Mouse (Mus musculus): ENCODE data around the gene Krt32.

Gene Krt32

DNA sequence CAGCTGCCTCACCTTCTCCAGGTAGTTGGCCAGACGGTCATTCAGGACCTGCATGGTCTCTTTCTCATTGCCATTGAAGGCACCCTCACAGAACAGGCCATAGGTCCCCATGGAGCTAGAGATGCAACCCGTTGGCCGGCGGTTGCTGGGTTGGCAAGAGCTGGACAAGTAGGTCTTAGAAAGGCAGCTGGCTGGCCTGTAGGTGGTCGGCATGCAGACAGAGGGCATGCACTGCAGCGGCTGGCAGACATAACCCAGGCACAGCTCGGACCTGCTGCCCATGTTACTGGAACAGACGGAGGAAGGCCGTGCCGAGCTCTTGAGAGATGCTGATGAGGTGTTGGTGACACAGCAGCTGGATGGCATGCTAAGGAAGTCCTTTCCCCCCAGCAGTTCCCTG is at the start of gene Krt32:
Gene Krt32, minus strand, starts transcription at position 366 of the 400 bp plus-strand sequence.
- DNase-seq (ENCODE audit: low spot score): no peak

DNA sequence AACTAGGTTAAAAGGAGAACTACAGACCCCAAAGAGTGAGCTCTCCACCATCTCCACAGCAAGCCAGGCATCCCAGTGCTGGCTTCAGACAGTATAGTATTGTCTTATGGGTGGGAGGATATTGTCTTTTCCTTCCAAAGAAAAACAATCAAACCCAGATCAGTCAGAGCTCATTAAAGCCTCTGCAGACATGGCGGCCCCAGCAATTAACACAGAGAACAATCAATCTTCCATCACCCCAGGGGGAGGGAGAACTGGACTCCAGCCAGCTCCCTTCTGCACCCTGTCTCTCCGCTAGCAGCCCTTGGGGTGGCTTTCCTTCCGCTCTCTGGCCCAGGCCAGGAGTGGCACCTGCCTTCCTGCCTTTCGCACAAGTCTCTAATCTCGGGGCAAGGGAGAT is 49.7 kb upstream of the Krt32 start:
- DNase-seq (ENCODE audit: low spot score): no peak

DNA sequence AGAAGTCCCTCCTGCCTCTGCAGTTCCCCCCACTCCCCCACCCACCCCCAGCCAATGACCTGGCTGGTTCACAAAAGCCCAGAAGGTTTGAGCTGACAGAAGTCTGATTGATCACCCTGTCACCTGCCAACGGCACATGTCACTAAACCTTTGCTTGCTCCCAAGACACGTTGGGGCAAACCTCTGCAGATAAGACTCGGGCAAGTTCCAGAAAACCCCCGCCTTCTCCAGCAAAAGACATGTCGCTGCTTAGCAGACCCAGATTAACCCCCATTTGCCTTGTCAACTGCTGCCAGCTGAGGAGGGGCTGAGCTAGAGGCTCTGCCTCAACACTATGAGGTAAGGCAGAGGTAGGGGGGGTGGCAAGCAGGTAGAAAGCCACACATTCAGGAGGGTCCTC is 48.5 kb upstream of the Krt32 start:
- DNase-seq (ENCODE audit: low spot score): no peak

DNA sequence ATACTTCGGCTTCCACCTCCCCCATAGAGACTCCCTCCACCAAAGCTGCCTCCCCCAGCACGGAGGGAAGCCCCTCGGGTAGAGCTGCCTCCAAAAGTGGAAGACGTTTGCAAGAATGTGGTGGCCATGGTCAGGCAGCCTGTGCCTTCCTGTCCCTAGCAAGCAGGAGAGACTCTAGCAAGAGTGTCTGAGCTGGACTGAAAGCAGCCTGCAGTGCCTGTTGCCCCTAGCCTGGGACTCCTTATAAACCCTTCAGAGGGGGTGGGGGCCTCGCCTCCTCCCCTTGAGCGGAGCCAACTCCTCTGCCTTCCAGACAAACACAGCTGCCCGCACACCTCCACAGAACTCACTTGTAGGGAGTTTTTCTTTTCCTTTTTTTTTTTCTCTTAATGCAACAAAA is 47.7 kb upstream of the Krt32 start, which contains the start of gene Krt15:
Gene Krt15, minus strand, starts transcription at position 198 of the 400 bp plus-strand sequence.
- DNase-seq (ENCODE audit: low spot score): no peak

DNA sequence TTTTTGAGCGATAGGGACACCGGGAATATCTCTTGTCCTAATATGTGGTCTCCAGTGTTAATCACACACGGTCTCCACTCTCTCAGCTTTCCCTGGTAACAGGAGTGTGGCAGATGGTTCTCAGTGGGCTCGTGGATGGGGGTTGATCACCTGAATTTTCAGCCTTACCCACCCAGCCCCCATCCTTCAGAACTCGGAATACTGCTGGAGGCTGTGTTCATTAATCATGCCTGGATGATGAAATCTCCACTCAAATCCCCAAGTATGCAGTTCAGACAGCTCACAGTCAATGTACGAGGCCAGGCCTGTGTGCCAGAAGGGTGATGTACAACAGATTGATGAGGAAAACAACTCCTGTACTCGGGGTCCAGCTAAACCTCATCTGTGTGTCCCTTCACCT is 36.9 kb upstream of the Krt32 start:
- DNase-seq (ENCODE audit: low spot score): no peak

DNA sequence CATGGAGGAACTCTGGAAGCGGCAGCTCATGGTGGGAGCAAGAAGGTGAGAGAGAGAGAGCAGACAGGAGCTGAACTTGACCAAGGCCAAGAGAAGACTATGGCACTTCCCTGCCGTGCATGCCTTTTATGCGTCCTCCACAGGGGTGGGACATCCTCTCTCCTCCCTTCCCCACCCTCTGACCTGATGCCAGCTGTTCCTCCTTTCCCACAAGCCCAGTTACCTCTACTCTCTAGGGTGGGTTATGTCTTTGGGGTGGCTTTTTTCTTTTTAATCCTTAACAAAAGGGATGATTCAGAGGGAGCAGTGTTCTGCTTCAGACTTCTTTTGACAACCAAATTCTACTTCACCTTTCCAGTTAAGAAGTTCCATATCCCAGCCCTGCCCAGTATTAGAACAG is 33.4 kb upstream of the Krt32 start, which contains the start of gene Krt13:
Gene Krt13, minus strand, starts transcription at position 101 of the 400 bp plus-strand sequence.
- no peak for DNase-seq (ENCODE audit: low spot score)

DNA sequence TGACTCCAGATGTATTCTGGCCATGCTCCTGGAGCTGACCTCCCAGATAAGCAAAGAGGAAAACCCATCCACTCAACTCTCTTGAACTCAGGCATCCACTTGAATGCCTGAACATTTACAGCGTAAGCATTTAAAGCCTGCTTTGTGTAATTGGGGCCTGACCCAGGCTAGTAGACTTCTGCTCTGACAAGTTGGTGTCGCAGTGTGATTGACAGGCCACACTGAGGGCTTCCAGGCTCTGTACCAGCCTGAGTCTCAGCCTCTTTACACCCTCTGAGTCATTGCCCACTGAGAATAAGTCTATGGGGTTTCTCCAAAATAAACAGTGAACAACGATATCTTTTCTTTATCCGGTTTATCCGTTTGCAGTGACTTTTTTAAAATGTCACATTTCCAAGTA is 32.3 kb upstream of the Krt32 start:
- DNase-seq (ENCODE audit: low spot score): no peak

DNA sequence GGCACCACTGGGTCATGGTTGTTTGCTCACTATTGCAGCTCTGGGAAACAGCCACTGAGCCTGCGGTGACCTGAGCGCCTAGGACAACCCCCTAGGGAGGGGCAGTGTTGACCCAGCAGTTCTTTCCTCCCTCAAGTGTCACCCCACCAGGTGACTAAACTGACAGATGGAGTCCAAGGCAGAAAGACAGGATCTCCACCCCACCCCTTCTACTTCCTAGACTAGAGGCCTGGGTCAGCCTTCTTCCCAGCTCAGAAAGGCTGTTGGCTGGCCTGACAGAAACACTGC is 25.7 kb upstream of the Krt32 start:
- no peak for DNase-seq (ENCODE audit: low spot score)

DNA sequence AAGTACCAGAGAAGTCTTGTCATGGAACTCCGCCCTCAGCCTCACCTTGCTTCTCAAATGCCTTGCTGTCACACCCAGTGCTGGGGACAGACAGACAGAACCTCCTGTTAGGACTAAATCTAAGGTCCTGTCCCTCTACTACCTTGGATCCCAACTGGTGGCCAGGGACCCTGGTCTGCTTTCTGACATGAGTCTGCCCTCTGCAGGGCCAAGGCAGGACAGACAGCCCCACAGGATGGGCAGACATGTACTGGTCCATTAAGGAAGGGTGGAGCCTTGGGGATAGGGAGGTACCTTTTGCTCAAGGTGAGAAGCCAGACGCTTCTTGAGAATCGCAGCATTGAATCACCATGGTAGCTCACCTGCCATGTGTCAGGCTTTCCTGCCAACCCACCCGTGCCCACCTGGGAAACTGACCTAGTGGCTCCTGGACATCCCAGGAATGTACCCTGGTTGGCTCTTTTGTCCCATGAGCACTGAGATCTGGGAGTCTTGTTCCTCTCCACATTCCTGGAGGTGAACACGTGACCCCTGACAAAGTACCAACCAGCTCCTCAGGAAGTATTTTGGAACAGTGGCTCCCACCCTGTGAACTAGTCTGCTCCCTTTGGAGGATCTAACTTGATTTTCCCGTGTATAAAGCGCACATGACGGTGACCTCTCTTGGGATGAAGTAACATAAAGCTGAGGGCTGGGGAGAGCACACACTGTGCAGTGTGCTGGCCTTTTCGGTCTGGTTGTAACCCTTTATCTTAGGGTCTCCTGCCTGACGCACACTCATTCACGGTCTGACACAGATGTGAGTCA is 25.1 kb upstream of the Krt32 start:
- no peak for DNase-seq (ENCODE audit: low spot score)

DNA sequence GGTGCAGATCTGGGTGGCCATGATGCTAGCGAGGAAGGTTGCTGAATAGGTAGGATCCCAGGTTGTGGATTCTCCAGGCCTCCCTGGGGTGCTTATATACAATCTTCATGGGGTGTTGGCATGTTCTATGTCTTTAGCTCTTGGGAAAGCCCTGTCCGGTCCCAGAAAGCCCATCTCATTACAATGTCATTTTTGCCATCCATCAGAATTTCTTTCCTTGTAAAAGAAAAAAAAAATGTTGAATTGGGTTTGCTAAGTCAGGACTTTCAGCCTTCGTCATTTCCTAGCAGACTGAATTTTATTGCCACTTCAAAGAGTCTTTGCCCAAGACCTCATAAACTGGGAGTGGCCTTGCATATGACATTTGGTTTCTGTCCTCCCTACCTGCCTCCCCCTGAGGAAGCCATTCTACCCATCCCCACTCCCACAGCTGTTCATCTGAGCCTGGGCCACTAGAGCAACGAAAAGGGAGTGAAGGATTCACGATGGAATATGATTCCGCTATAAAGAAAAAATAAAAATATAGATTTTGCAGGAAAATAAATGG is 17.6 kb upstream of the Krt32 start, which contains the start of gene Krt36:
Gene Krt36, minus strand, starts transcription at position 51 of the 547 bp plus-strand sequence.
- DNase-seq (ENCODE audit: low spot score): no peak

DNA sequence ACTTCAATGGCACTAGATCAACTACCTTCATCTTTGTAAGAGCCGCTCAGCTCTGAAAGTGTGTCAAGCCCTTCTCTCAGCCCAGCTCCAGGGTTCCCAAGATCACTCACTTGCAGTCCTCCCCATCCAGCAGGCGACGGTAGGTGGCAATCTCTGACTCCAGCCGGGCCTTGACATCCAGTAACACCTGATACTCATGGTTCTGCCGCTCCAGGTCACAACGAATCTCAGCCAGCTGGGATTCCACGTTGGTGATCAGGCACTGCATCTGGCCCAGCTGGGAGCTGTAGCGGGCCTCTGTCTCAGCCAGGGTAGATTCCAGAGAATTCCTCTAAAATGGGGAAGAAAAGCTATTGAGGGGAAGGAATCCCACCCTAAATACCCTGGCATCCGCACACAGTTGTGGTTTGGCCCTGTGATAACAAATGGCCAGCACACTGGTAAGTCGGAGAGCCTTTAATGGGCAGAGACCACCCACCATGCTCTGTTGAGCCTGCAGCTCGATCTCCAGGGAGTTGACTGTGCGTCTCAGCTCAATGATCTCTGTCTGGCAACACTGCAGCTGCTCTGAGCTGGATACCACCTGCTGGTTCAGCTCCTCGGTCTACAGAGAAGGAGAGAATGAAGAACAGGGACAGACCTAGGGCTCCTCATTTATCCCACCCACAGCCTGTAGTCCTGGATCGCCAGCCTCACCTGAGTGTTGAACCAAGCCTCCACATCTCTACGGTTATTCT is 14.8 kb upstream of the Krt32 start:
- DNase-seq (ENCODE audit: low spot score): no peak

DNA sequence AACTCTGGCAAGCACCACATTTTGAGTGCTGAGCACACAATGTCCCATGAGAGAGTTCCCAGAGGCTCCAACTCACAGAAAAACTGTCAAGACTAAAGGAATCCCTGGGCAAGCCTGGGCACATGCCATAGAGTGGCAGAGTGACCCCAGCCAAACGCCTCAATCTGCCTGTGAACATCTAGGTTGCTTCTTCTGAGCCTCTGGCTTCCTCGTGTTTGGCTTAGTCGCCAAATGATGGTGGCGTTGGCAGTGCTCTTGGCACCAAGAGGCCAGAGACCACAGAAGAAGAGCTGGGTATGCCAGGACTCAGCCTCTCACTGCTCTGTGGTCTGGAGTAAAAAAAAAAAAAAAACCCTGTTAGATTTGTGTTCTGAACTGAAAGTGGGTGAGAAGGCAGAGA is 12.4 kb upstream of the Krt32 start:
- DNase-seq (ENCODE audit: low spot score): no peak

DNA sequence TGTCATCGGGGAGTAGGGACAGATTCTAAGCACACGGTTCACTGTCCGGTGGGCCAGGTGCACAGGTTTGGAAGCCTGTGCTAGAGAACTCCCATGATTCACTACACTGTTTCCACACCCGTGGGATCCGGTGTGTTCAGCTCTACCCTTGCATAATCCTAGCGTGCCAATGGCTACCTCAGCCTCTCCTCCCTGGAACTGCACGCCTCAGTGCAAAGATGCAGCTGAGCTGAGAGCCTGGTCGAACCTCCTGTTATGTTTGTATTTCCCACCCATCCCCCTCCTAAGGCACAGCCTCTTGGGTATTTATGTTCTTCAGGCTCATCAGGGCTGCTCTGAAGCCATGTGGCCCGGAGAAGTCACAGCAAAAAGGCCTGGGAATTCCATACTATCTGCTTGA is 9.8 kb upstream of the Krt32 start:
- DNase-seq (ENCODE audit: low spot score): no peak

DNA sequence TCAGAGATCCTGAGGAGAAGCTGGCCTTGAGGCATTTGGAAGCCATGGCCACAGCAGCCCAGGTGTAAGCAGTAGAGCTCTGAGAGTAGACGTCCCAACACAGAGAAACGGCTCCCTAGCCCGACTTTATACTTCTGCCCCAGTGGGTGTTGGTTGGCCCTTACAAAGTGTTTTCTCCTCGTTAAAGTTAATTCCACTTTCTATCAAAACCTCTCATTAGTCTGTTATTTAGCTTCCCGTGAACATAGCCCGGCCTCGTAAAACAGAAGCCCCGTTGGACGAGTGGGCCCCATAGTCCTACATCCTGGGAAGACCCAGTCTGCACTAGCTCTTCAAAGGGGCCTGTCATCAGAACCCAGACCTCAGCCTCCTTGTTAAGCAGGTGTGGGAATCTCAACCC is 8.1 kb upstream of the Krt32 start, which contains the start of gene Krt35:
Gene Krt35, minus strand, starts transcription at position 101 of the 400 bp plus-strand sequence.
- no peak for DNase-seq (ENCODE audit: low spot score)

DNA sequence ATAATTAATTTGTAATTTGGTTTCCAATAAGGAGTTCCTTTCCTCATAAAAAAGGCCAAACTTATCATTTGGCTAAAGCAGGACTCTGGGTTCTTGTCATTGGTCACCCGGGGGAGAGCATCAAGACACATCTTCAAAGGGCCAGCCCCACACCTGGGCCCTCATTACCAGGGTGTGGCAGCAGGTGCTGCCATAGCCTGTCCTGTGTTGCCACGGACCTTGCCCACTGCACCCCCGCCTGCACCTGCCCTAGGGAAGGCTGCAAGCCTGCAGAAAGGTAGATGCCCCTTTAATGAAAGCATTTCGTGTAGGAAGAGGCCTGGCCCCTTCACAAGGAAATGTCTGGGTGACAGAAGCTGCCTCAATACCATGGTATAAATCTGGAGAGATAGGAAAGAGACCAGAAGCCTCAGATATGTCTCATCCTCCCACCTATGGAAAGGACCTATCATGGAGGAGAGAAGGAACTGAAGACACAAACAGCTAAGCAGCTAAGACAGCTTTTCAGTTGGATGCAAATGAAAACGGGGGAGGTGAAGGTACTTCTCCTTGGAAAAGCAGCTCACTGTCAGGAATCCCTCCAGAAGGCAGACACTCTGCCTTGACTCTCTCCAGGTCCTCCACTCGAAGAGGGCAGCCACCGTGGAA is 476 bp upstream of the Krt32 start:
- DNase-seq (ENCODE audit: low spot score): no peak

DNA sequence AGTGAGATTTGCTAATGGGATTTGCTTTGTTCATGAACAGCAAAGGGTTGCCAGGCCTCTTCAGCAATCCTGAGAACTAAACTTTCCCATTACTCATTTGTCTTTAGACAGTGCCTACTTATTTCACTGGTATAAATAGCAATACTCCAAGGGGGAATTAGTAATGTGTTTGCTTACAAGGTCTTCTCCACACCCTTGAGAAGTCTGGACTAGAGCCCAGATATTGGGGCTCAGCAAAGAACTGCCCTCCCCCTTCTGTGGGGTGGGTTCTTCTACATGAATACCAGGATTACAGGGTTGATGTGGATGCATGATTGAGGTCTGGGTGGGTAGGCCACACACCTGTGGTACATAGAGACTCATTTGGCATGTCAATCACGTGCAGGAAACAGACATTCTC is 14.2 kb downstream of the Krt32 start:
- DNase-seq (ENCODE audit: low spot score): no peak

DNA sequence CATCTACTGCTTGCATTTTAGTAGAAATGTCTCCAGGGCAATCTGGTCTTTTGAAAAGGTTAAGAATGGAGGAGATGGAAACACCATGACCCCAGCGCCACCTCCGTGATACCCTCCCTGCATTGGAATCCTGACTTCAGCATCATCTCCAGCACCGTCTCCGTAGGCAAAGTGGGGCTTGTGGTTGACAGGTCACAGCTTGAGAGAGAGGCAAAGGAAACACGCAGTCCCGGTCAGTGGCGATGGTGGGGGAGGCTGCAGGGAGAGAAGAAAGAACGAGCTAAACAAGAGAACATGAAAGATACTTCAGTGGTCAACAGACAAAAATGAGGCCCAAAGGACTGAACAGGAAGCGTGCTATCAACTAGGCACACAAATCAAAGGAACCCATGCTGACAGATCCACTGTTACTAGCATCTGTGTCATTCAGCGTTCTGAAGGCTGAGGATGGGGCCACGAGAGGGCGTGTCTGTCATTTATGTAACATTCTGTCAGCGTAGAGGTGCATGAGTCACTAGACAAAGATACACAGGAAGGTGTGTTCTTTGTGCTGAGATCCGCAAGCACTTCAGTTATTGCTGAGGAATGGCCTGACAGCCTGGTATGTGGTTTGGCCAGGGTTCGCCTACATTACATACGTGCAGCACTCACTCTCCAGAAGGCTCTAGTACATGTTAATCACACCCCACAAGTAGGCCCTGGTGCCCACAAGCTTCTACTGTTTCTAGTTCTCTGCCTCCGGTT is 20.6 kb downstream of the Krt32 start:
- DNase-seq (ENCODE audit: low spot score): no peak

DNA sequence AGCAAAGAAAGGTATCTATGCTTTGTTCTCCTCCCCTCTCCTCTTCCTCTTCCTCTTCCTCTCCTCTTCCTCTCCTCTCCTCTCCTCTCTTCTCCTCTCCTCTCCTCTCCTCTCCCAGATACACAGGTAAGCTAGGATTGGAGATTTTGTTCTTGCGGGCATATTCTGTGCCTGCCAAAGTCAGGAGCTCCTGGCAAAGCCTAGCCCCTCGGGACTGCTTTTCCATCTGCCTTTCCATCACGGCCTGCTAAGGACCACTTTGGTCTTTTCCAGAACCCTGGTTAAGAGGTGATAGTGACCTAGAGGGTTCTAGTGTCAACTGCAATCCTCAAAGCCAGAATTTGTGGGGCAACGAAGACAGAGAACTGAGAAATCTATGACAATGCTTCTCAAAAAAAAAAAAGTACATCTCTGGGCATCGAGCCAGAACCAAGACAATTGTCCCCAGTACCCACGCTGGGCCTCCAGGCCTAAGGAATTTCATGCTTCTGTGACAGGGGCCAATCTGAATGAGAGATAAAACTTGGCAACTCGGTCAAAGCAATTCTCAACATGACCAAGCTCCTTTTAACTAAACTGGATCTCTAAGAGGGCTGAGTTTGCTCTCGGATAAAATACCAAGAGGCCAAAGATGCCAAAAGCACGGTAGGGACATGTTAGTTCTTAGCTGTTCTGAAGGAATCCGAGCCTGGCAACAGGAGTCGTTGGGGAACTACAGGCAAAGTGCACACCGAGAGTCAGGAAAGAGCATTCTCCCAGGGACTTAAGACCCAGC is 21.6 kb downstream of the Krt32 start:
- DNase-seq (ENCODE audit: low spot score): no peak

DNA sequence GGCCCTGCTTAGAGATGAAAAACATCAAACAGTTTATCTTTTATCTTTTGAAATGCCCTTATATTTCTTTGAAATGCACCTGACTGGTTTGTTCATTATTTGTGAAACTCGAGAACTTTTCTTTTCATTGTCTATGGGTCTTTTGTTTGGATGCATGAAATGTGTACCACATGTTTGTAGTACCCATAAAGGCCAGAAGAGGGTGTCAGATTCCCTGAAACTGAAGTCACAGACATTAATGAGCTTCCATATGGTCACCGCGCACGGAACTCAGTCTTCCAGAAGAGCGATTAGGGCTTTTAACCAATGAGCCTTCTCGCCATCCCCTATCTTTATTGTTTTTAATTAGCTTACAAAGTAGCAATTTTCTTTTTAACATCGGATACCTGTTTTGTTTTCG is 29.2 kb downstream of the Krt32 start:
- no peak for DNase-seq (ENCODE audit: low spot score)

DNA sequence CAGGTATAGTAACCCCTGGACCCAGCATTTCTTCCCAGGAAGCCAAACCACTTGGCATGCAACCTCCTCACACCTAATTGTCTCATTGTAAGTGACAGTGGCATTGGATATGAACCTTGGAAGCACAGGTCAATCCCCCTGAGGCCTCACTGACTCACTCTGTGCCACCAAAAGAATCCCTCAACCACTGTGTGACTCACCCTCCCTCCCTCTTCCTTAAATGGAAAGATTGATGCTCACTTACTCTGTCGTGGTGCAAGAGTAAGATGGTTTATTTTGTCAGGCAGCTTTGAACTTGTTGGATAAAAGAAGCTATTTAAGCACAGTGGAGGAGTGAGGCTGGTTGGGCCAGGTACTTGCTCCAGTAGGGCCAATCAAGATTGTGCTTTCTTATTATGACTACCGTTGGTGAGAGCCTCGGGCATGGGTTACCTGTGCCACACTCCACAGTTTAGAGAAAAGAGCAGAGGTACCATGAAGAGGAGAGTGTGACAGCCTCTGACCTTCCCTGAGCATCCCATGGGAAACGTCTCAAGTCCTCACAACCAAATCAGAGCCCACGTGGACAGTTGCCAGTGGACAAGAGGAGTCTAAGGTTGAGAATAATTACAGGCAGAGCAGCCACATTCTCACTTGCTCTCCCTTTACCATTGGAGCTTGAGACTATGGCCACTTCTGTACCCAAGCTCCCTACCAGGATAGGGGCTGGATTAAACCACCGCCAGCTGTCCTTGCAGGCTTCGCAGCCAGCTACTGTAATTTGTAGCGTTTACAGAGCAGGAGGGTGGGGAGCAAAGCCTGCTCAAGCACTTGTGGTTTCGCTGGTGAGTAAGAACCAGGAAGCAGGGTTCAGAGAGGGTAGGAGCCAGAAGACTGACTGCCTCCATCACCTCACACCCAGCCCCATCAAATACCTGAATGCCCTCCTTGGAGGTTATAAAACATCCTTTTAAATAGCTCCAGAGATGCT is 32.1 kb downstream of the Krt32 start:
- DNase-seq (ENCODE audit: low spot score): no peak

Data from ovary, postnatal 10 days (tissue).